Mouse (Mus musculus) monocyte, adult 5-6 weeks (primary cell): Measurements from ENCODE around the gene Ghrh. TPM values are rescaled to one million over a fixed set of nuclear protein-coding genes. Genes with fewer than 3 reads are reported as not detected.

Source experiments
- ATAC-seq: fragments of 153-309, 156-312 bp; replicated peaks from 2 replicates; pipeline ENCODE4 v1.8.0; 2017; ENCODE audit warnings: mild to moderate bottlenecking; ENCODE audit not compliant: low TSS enrichment, insufficient number of reproducible peaks, severe bottlenecking, poor library complexity, low FRiP score
- total RNA-seq: library from RNA; stranded (forward); fragments of 200-1000, 200-491, 200-594 nt; gene quantifications from 3 replicates; pipeline ENCODE4 v1.2.3, GENCODE M21; 2017

Gene Ghrh
- total RNA-seq, 1 experiment from 2014 or later = not detected

- ATAC-seq = no peak
Observed at GRCm38 (mm10) chr2:157315486-157315885, 31.8 kb downstream of the Ghrh start.

GRCm38 (mm10) chr2:157314310-157314709 is 33.0 kb downstream of the Ghrh start:
- no peak for ATAC-seq

GRCm38 (mm10) chr2:157313718-157314117 is 33.6 kb downstream of the Ghrh start:
- ATAC-seq = no peak

GRCm38 (mm10) chr2:157310963-157311637 is 36.2 kb downstream of the Ghrh start:
- ATAC-seq = no peak

GRCm38 (mm10) chr2:157309611-157310010 is 37.7 kb downstream of the Ghrh start:
- no peak for ATAC-seq

- no peak for ATAC-seq
Observed at GRCm38 (mm10) chr2:157308273-157308917, 38.9 kb downstream of the Ghrh start.

GRCm38 (mm10) chr2:157307715-157308265 is 39.5 kb downstream of the Ghrh start:
- ATAC-seq = no peak

GRCm38 (mm10) chr2:157306091-157307032 is 40.9 kb downstream of the Ghrh start:
- ATAC-seq = no peak

- no peak for ATAC-seq
Observed at GRCm38 (mm10) chr2:157303096-157303495, 44.2 kb downstream of the Ghrh start.

- no peak for ATAC-seq
Observed at GRCm38 (mm10) chr2:157300051-157300450, 47.3 kb downstream of the Ghrh start.

GRCm38 (mm10) chr2:157296105-157296689 is 51.1 kb downstream of the Ghrh start:
- no peak for ATAC-seq

GRCm38 (mm10) chr2:157292093-157292492 is 55.2 kb downstream of the Ghrh start:
- 0 out of 2 replicates have a peak, but pooled peaks have one; percentile 69 for ATAC-seq

- no peak for ATAC-seq
Observed at GRCm38 (mm10) chr2:157288996-157289395, 58.3 kb downstream of the Ghrh start.

GRCm38 (mm10) chr2:157287542-157287941 is 59.8 kb downstream of the Ghrh start:
- ATAC-seq = no peak

GRCm38 (mm10) chr2:157283321-157283720 is 64.0 kb downstream of the Ghrh start:
- no peak for ATAC-seq
